Mouse (Mus musculus): ENCODE results near the gene Col27a1. TPM values are rescaled to one million over a fixed set of nuclear protein-coding genes. Genes with fewer than 3 reads are reported as not detected.

Col27a1 gene
- polyA plus RNA-seq, 1 experiment from 2014 or later, result 0.85 TPM

- no peak for ATAC-seq
- H3K36me3 ChIP-seq (ENCODE audit: poor library complexity, severe bottlenecking), result no peaks in the 10 kb centered on the region
- no peaks in the 10 kb centered on the region for H3K27me3 ChIP-seq
- no peaks in the 10 kb centered on the region for H3K9me3 ChIP-seq (replicated peaks)
- H3K4me1 ChIP-seq, result no peaks in the 10 kb centered on the region
- no peak overlapping the region for H3K9ac ChIP-seq
- H3K4me2 ChIP-seq, result no peak overlapping the region
- 85% methylated on average over 6 of the region's 6 CpGs for WGBS
- H3K4me3 ChIP-seq, result no peak overlapping the region
- H3K27ac ChIP-seq, result no peak overlapping the region
These were observed 35.1 kb downstream of the Col27a1 start for GRCm38 (mm10) chr4:63248951-63249350.

DNA sequence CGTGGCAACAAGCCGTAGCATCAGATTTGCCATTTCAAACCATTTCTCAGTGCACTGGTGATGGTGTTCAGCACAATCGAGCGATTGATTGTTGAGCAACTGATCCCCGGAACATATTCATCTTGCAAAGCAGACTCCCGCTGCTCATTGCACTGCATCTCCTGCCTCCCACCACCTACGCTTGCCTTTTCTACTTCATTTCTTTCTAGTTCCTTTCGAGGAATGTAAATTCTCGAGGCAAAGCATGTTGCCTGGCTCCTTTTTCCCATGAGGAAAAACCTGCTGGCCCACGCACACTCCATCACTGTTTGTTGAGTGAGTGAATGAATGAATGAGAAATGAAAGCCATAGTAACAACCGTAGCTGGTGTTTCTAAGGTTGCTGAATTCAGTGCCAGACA is 38.0 kb downstream of the Col27a1 start:
- H3K9ac ChIP-seq, result no peak overlapping the region
- no peak for ATAC-seq
- H3K4me3 ChIP-seq, result no peak overlapping the region
- no peak overlapping the region for H3K4me2 ChIP-seq
- H3K4me1 ChIP-seq, result no peaks in the 10 kb centered on the region
- H3K27ac ChIP-seq, result no peak overlapping the region
- H3K27me3 ChIP-seq, result no peaks in the 10 kb centered on the region
- H3K36me3 ChIP-seq (ENCODE audit: poor library complexity, severe bottlenecking), result no peaks in the 10 kb centered on the region
- H3K9me3 ChIP-seq (replicated peaks), result no peaks in the 10 kb centered on the region
- 90% methylated on average over 11 of the region's 11 CpGs for WGBS

- Histone ChIP-seq H3K9me3 (replicated peaks) (no peaks in the 10 kb centered on the region), H3K4me3 (no peak overlapping the region), H3K4me1 (no peaks in the 10 kb centered on the region), H3K27ac (no peak overlapping the region), H3K27me3 (no peaks in the 10 kb centered on the region), H3K36me3 (ENCODE audit: poor library complexity, severe bottlenecking) (no peaks in the 10 kb centered on the region), H3K4me2 (no peak overlapping the region), H3K9ac (no peak overlapping the region)
- WGBS, result 92% methylated on average over 6 of the region's 6 CpGs
- no peak for ATAC-seq
These were observed 39.9 kb downstream of the Col27a1 start for GRCm38 (mm10) chr4:63253716-63254115.

DNA sequence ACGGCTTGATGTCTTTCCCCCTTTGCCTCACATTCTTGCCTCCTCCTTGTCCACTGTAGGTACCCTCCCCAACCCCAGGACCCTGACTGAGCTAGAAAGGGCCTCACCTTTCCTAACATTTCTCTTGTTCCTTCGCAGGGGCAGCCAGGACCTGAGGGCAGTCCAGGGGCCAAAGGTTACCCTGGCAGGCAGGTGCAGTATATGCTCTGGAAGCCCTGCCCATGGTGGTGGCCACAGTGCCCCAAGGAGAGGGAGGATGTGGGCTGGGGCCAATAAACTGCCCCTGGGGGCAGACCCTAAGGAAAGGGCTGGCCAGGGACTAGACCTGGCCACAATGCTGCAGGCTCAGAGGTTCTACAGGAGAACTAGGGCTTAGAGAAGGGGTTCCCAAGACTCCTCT is 40.3 kb downstream of the Col27a1 start:
- no peak for ATAC-seq
- Histone ChIP-seq H3K4me1 (no peaks in the 10 kb centered on the region), H3K27ac (no peak overlapping the region), H3K36me3 (ENCODE audit: poor library complexity, severe bottlenecking) (no peaks in the 10 kb centered on the region), H3K4me2 (no peak overlapping the region), H3K27me3 (no peaks in the 10 kb centered on the region), H3K9me3 (replicated peaks) (no peaks in the 10 kb centered on the region), H3K9ac (no peak overlapping the region), H3K4me3 (no peak overlapping the region)
- 83% methylated on average over 2 of the region's 2 CpGs for WGBS

DNA sequence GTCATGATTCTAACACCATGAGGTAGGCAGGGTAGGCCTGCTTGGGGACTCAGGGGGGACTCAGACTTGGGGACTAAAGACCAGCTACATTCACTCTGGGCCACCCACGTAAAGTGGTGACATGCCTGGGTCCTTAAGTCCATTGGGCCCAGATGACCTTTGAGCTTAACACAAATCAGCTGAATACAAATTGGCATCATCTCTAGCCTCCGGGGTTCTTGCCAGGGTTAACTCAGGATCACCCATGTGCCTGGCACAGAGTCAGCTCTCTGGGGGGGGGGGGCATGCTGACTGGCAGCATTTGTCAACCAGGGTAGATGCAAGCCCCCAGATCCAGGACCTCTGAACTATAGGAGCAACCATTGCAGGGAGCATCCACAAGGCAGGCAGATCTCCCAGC is 42.6 kb downstream of the Col27a1 start:
- Histone ChIP-seq H3K27me3 (no peaks in the 10 kb centered on the region), H3K36me3 (ENCODE audit: poor library complexity, severe bottlenecking) (no peaks in the 10 kb centered on the region), H3K4me1 (no peaks in the 10 kb centered on the region), H3K4me3 (no peak overlapping the region), H3K9me3 (replicated peaks) (no peaks in the 10 kb centered on the region), H3K27ac (no peak overlapping the region), H3K4me2 (no peak overlapping the region), H3K9ac (no peak overlapping the region)
- 88% methylated on average over 2 of the region's 2 CpGs for WGBS
- no peak for ATAC-seq

DNA sequence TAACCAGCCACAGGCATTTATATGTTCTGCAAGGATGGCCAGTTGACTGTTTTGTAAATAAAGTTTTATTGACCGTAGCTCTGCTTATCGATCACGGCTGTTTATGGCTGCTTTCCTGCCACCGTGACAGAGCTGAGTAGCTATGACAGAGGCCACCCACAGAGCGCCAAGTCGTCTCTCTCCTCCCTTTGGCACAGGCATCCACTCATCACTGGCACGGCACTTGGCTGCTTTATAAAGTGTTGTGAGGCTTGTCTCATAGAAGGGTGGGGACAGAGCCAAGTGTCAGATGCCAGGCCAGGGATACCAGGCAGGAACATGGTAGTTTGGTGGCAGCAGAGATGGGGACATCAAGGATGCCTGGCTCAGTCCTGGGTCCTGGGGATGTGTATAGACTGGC is 43.5 kb downstream of the Col27a1 start:
- 74% methylated on average over 7 of the region's 7 CpGs for WGBS
- Histone ChIP-seq H3K27me3 (no peaks in the 10 kb centered on the region), H3K4me2 (no peak overlapping the region), H3K4me3 (no peak overlapping the region), H3K4me1 (no peaks in the 10 kb centered on the region), H3K27ac (no peak overlapping the region), H3K36me3 (ENCODE audit: poor library complexity, severe bottlenecking) (no peaks in the 10 kb centered on the region), H3K9me3 (replicated peaks) (no peaks in the 10 kb centered on the region), H3K9ac (no peak overlapping the region)
- no peak for ATAC-seq

DNA sequence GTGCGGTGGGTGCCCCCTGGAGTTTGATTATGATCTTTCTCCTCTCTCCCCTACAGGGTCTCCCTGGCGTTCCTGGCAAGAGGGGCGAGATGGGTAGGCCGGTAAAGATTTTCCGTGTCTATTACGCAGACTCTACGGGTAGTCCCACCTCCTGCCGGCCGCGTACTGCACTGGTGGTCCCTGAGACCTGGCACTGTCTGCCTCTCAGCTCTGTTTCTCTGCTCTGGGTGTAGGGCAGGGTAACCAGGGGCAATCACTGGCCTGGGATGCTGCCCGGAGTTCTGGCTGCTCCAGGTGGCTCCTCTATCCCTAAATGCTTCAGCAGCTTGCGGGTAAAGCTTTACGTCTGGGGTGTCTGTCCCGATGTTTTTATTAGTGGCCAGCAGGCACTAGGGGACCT is 44.3 kb downstream of the Col27a1 start:
- Histone ChIP-seq H3K4me3 (no peak overlapping the region), H3K4me2 (no peak overlapping the region), H3K27me3 (no peaks in the 10 kb centered on the region), H3K4me1 (peaks cover 3% of the 10 kb centered on the region; the same call in 1 of the 2 replicates), H3K9ac (no peak overlapping the region), H3K9me3 (replicated peaks) (no peaks in the 10 kb centered on the region), H3K27ac (no peak overlapping the region), H3K36me3 (ENCODE audit: poor library complexity, severe bottlenecking) (no peaks in the 10 kb centered on the region)
- 89% methylated on average over 14 of the region's 14 CpGs for WGBS
- ATAC-seq, result no peak

DNA sequence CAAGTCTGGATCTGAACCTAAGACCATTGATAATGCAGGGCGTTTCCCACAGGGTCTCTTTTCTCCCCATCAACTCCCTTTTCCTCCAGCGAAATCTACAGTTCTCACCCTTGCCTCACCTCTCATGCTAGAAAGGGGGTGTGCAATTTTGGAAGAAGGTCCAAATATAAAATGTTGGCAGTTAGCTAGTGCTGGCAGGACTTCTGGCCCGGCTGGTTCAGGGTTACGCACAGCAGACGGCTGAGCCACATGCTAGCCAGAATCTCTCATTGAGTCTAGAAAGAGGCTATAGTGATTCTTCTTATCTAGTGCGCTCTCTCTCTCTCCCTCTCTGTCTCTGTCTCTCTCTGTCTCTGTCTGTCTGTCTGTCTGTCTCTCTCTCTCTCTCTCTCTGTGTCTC is 45.3 kb downstream of the Col27a1 start:
- 94% methylated on average over 6 of the region's 6 CpGs for WGBS
- no peaks in the 10 kb centered on the region for H3K36me3 ChIP-seq (ENCODE audit: poor library complexity, severe bottlenecking)
- H3K4me2 ChIP-seq, result no peak overlapping the region
- H3K27ac ChIP-seq, result no peak overlapping the region
- H3K27me3 ChIP-seq, result no peaks in the 10 kb centered on the region
- no peak overlapping the region for H3K4me3 ChIP-seq
- no peaks in the 10 kb centered on the region for H3K9me3 ChIP-seq (replicated peaks)
- H3K4me1 ChIP-seq, result peaks cover 3% of the 10 kb centered on the region; the same call in 1 of the 2 replicates
- no peak for ATAC-seq
- H3K9ac ChIP-seq, result no peak overlapping the region

- ATAC-seq, result no peak
- Histone ChIP-seq H3K4me1 (peaks cover 3% of the 10 kb centered on the region; the same call in 1 of the 2 replicates), H3K27me3 (no peaks in the 10 kb centered on the region), H3K4me2 (no peak overlapping the region), H3K27ac (no peak overlapping the region), H3K4me3 (no peak overlapping the region), H3K9ac (no peak overlapping the region), H3K9me3 (replicated peaks) (no peaks in the 10 kb centered on the region), H3K36me3 (ENCODE audit: poor library complexity, severe bottlenecking) (no peaks in the 10 kb centered on the region)
- 77% methylated on average over 10 of the region's 10 CpGs for WGBS
These were observed 46.7 kb downstream of the Col27a1 start for GRCm38 (mm10) chr4:63260506-63260905.

DNA sequence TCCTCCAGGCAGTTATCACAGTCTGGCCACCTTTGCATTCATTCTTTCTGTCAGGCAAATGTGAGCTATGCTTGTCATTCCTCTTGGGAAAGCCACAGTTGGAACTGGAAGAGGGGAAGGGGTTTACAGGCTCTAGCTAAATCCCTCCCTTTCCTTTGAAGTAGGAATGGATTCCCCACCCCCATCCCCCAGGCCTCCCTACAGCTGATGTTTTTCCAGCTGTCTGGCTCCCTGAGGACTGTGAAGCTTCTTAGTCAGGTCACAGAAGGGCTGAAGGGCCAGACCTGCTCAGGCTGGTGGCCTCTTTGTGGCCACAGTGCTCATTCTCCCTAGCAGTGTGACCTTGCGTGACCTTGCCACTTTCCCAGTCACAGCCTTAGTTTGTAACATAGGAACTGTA is 49.1 kb downstream of the Col27a1 start:
- no peak overlapping the region for H3K4me2 ChIP-seq
- ATAC-seq, result 0 out of 2 replicates have a peak, but pooled peaks have one; percentile 19
- no peaks in the 10 kb centered on the region for H3K36me3 ChIP-seq (ENCODE audit: poor library complexity, severe bottlenecking)
- H3K4me1 ChIP-seq, result peaks cover 3% of the 10 kb centered on the region; the same call in 1 of the 2 replicates
- WGBS, result 76% methylated on average over 1 of the region's 1 CpGs
- H3K9me3 ChIP-seq (replicated peaks), result no peaks in the 10 kb centered on the region
- no peaks in the 10 kb centered on the region for H3K27me3 ChIP-seq
- H3K27ac ChIP-seq, result no peak overlapping the region
- H3K4me3 ChIP-seq, result no peak overlapping the region
- H3K9ac ChIP-seq, result no peak overlapping the region

GRCm38 (mm10) chr4:63266276-63266675 is 52.5 kb downstream of the Col27a1 start:
- H3K4me3 ChIP-seq, result no peak overlapping the region
- no peaks in the 10 kb centered on the region for H3K9me3 ChIP-seq (replicated peaks)
- H3K27ac ChIP-seq, result no peak overlapping the region
- no peak overlapping the region for H3K4me2 ChIP-seq
- 92% methylated on average over 6 of the region's 6 CpGs for WGBS
- H3K36me3 ChIP-seq (ENCODE audit: poor library complexity, severe bottlenecking), result no peaks in the 10 kb centered on the region
- H3K9ac ChIP-seq, result no peak overlapping the region
- H3K27me3 ChIP-seq, result no peaks in the 10 kb centered on the region
- ATAC-seq, result no peak
- peaks cover 3% of the 10 kb centered on the region; the same call in 1 of the 2 replicates for H3K4me1 ChIP-seq

- no peak overlapping the region for H3K9ac ChIP-seq
- WGBS, result 93% methylated on average over 4 of the region's 4 CpGs
- H3K36me3 ChIP-seq (ENCODE audit: poor library complexity, severe bottlenecking), result no peaks in the 10 kb centered on the region
- H3K4me3 ChIP-seq, result no peak overlapping the region
- no peaks in the 10 kb centered on the region for H3K27me3 ChIP-seq
- H3K4me2 ChIP-seq, result no peak overlapping the region
- H3K9me3 ChIP-seq (replicated peaks), result no peaks in the 10 kb centered on the region
- H3K4me1 ChIP-seq, result peaks cover 3% of the 10 kb centered on the region; the same call in 1 of the 2 replicates
- ATAC-seq, result peak; percentile 50; the same call in 1 of the 2 replicates
- H3K27ac ChIP-seq, result no peak overlapping the region
These were observed 53.3 kb downstream of the Col27a1 start for GRCm38 (mm10) chr4:63267121-63267520.

DNA sequence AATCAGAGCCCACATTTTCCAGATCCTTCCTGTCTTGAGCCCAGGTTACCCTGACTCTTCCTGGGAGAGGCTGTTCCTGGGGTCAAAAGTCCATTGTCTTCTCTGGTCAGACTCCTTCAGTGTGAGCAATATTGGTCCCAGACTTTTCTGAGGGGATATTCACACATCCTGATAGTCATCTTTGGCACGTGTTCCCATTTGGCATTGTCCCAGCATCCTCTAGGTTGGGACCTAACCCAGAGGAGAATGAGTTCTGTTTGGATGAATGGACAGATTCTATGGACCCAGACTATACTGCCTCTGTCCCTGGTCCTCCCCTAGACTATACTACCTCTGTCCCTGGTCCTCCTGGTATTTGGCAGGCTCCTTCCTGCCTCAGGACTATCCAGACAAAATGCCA is 53.8 kb downstream of the Col27a1 start:
- H3K4me2 ChIP-seq, result no peak overlapping the region
- WGBS, result 83% methylated on average over 1 of the region's 1 CpGs
- peaks cover 3% of the 10 kb centered on the region; the same call in 1 of the 2 replicates for H3K4me1 ChIP-seq
- H3K36me3 ChIP-seq (ENCODE audit: poor library complexity, severe bottlenecking), result no peaks in the 10 kb centered on the region
- no peak overlapping the region for H3K27ac ChIP-seq
- ATAC-seq, result no peak
- no peaks in the 10 kb centered on the region for H3K9me3 ChIP-seq (replicated peaks)
- no peak overlapping the region for H3K9ac ChIP-seq
- H3K27me3 ChIP-seq, result no peaks in the 10 kb centered on the region
- H3K4me3 ChIP-seq, result no peak overlapping the region
